24 mouse cellular contexts compared by ENCODE assay signal in the genomic region with DNA sequence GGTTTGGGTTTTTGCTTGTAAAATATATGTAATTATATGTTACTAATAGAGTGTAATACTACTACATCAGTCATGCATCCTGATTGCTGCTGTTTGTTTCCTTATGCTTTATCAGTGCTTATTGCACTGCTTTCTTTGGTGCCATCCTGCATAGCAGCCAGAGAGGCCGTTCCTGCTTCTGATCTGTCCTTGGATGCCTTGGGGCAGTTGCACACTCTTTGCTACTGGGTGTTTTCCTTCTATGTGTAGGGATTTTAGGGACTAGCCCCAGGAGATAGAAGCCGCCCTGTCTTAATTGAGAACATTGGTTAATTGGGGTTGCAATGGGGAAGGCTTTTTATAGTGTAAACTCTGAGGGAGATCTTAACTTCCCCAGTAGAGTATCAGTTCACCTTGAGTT. TPM values are rescaled to one million over a fixed set of nuclear protein-coding genes. Genes with fewer than 3 reads are reported as not detected.
DNase-seq lines count a peak whose midpoint lies in the region; ATAC-seq lines count a peak whose summit lies in the region.
"Had no signal": no experiment of that assay in that cellular context is flagged by ENCODE, and none has a peak within 500 bp of the region (broad histone marks: within the 10 kb centered on the region; RNA-seq: fewer than 3 reads in every experiment).

No protein-coding gene starts in this region.

- peaks cover 25% of the 10 kb centered on the region for H3K36me3 ChIP-seq in heart, embryonic 16.5 days (ENCODE audit: control insufficient read depth, insufficient read depth)
- peaks cover 13% of the 10 kb centered on the region for H3K36me3 ChIP-seq in heart, embryonic 11.5 days (ENCODE audit: control insufficient read depth, insufficient read depth, low read length)
- H3K36me3 ChIP-seq in midbrain, embryonic 15.5 days (replicated peaks): peaks cover 10% of the 10 kb centered on the region
- peaks cover 92% of the 10 kb centered on the region for H3K36me3 ChIP-seq in midbrain, embryonic 10.5 days

- H3K9me3 ChIP-seq in heart, embryonic 16.5 days (replicated peaks; ENCODE audit: control insufficient read depth, low read length): no peaks in the 10 kb centered on the region
- no peaks in the 10 kb centered on the region for H3K9me3 ChIP-seq in heart, embryonic 11.5 days (replicated peaks; ENCODE audit: control insufficient read depth, low read length)
- H3K9me3 ChIP-seq in midbrain, embryonic 15.5 days: no peaks in the 10 kb centered on the region
- H3K9me3 ChIP-seq in midbrain, embryonic 10.5 days (replicated peaks): no peaks in the 10 kb centered on the region
- H3K9me3 ChIP-seq: embryonic facial prominence, embryonic 10.5 days; embryonic facial prominence, embryonic 12.5 days; forebrain, embryonic 13.5 days; forebrain, embryonic 15.5 days; G1E had no signal

- H3K4me3 ChIP-seq in heart, embryonic 16.5 days (ENCODE audit: low read length): no peak overlapping the region
- no peak overlapping the region for H3K4me3 ChIP-seq in heart, embryonic 11.5 days (ENCODE audit: low read depth, low read length)
- H3K4me3 ChIP-seq in midbrain, embryonic 15.5 days: no peak overlapping the region
- no peak overlapping the region for H3K4me3 ChIP-seq in midbrain, embryonic 10.5 days
- H3K4me3 ChIP-seq: embryonic facial prominence, embryonic 10.5 days; embryonic facial prominence, embryonic 12.5 days; forebrain, embryonic 13.5 days; forebrain, embryonic 15.5 days had no signal

- DNase-seq in cerebellum, adult 9-10 months: peak; percentile 1
- no peak for DNase-seq in cerebellum, adult 8-10 months
- DNase-seq in midbrain, embryonic 10.5 days (ENCODE audit: low spot score): no peak
- DNase-seq: adrenal gland, adult 8-10 months; adrenal gland, postnatal 14 days; adrenal gland, postnatal 36 days; B cell, adult 2 months; cerebellum, adult 11-12 months; cerebellum, adult 2 months; cerebellum, postnatal 10 days; cerebellum, postnatal 25 days; forebrain, postnatal 0 days had no signal

- H3K9ac ChIP-seq in heart, embryonic 16.5 days (ENCODE audit: low read length): 0 out of 2 replicates have a peak overlapping the region, but pooled peaks have one; percentile 6
- no peak overlapping the region for H3K9ac ChIP-seq in heart, embryonic 11.5 days (ENCODE audit: low read depth, low read length)
- 0 out of 2 replicates have a peak overlapping the region, but pooled peaks have one; percentile 4 for H3K9ac ChIP-seq in midbrain, embryonic 15.5 days
- H3K9ac ChIP-seq: embryonic facial prominence, embryonic 12.5 days; forebrain, embryonic 13.5 days; forebrain, embryonic 15.5 days; forebrain, postnatal 0 days had no signal

- 87% methylated on average over 2 of the region's 2 CpGs for WGBS in heart, embryonic 16.5 days
- WGBS in heart, embryonic 11.5 days (ENCODE audit: insufficient replicate concordance): 87% methylated on average over 2 of the region's 2 CpGs
- 87% methylated on average over 2 of the region's 2 CpGs for WGBS in midbrain, embryonic 15.5 days
- WGBS in midbrain, embryonic 10.5 days: 97% methylated on average over 2 of the region's 2 CpGs

- no peaks in the 10 kb centered on the region for H3K27me3 ChIP-seq in heart, embryonic 16.5 days (ENCODE audit: control insufficient read depth, insufficient read depth, low read length)
- H3K27me3 ChIP-seq in heart, embryonic 11.5 days (ENCODE audit: control insufficient read depth, insufficient read depth, low read length): no peaks in the 10 kb centered on the region
- no peaks in the 10 kb centered on the region for H3K27me3 ChIP-seq in midbrain, embryonic 15.5 days (replicated peaks)
- no peaks in the 10 kb centered on the region for H3K27me3 ChIP-seq in midbrain, embryonic 10.5 days (ENCODE audit: low read depth, poor library complexity, severe bottlenecking)
- H3K27me3 ChIP-seq: CH12.LX; embryonic facial prominence, embryonic 12.5 days; forebrain, embryonic 13.5 days; forebrain, embryonic 15.5 days; Patski had no signal

- H3K4me1 ChIP-seq in heart, embryonic 16.5 days (ENCODE audit: control insufficient read depth, insufficient read depth, low read length): peaks cover 48% of the 10 kb centered on the region
- H3K4me1 ChIP-seq in heart, embryonic 11.5 days (ENCODE audit: control insufficient read depth, insufficient read depth, low read length): peaks cover 19% of the 10 kb centered on the region
- peaks cover 43% of the 10 kb centered on the region for H3K4me1 ChIP-seq in midbrain, embryonic 15.5 days
- peaks cover 31% of the 10 kb centered on the region for H3K4me1 ChIP-seq in midbrain, embryonic 10.5 days

- no peak for ATAC-seq in heart, embryonic 16.5 days (replicated peaks; ENCODE audit: extremely low read depth, insufficient read depth, low FRiP score)
- no peak for ATAC-seq in heart, embryonic 11.5 days (replicated peaks; ENCODE audit: insufficient number of reproducible peaks, low FRiP score, low TSS enrichment)
- ATAC-seq in midbrain, embryonic 15.5 days (replicated peaks): no peak
- ATAC-seq: activated CD4-positive, CD25-positive, alpha-beta regulatory T cell, adult 4 months; CD4-positive, CD25-positive, alpha-beta regulatory T cell, adult 4 months; forebrain, embryonic 13.5 days; forebrain, embryonic 15.5 days; forebrain, postnatal 0 days; Patski had no signal

- H3K27ac ChIP-seq in heart, embryonic 16.5 days (ENCODE audit: low read length): no peak overlapping the region
- no peak overlapping the region for H3K27ac ChIP-seq in heart, embryonic 11.5 days (ENCODE audit: low read depth, low read length)
- no peak overlapping the region for H3K27ac ChIP-seq in midbrain, embryonic 15.5 days
- H3K27ac ChIP-seq in midbrain, embryonic 10.5 days (replicated peaks): no peak overlapping the region
- H3K27ac ChIP-seq: embryonic facial prominence, embryonic 10.5 days; embryonic facial prominence, embryonic 12.5 days; forebrain, embryonic 13.5 days; forebrain, embryonic 15.5 days had no signal

- H3K4me2 ChIP-seq in heart, embryonic 16.5 days (ENCODE audit: low read depth, low read length): no peak overlapping the region; the same call in 1 of the 2 replicates
- no peak overlapping the region for H3K4me2 ChIP-seq in heart, embryonic 11.5 days
- H3K4me2 ChIP-seq in midbrain, embryonic 15.5 days: no peak overlapping the region
- H3K4me2 ChIP-seq: embryonic facial prominence, embryonic 12.5 days; forebrain, embryonic 13.5 days; forebrain, embryonic 15.5 days had no signal

RNA-seq across cellular contexts. Expression of gene Stk35, which starts 6.2 kb away (rescaled TPM):
- 6.9 and 7.4 TPM in 2 replicates for polyA plus RNA-seq in heart, embryonic 16.5 days (2015; fragmentation: Nextera tagmentation; extraction: Ambion mirVana)
- 8.0 and 9.7 TPM in 2 replicates for polyA plus RNA-seq in heart, embryonic 11.5 days (2014; fragmentation: Nextera tagmentation; extraction: Ambion mirVana)
- polyA plus RNA-seq in midbrain, embryonic 15.5 days (2015; fragmentation: Nextera tagmentation; extraction: Ambion mirVana): 8.6 and 9.5 TPM in 2 replicates
- 11.8 and 12.0 TPM in 2 replicates for polyA plus RNA-seq in midbrain, embryonic 10.5 days (2016; fragmentation: Nextera tagmentation; extraction: Ambion mirVana)
